Comparison of ENCODE assay signal across 8 mouse cellular contexts in genomic region chr12:38779186-38779777, GRCm38 (mm10). TPM values are rescaled to one million over a fixed set of nuclear protein-coding genes. Genes with fewer than 3 reads are reported as not detected.
DNase-seq lines count a peak whose midpoint lies in the region; ATAC-seq and TF ChIP-seq lines count a peak whose summit lies in the region.

Etv1 (plus strand) TSS chr12:38779380.

- H3K4me2 ChIP-seq in embryonic facial prominence, embryonic 14.5 days (ENCODE audit: low read depth, low read length) = peak within 1 kb of the TSS; percentile 74
- peak within 1 kb of the TSS; percentile 96 for H3K4me2 ChIP-seq in heart, embryonic 14.5 days (ENCODE audit: low read length)
- peak within 1 kb of the TSS; percentile 90 for H3K4me2 ChIP-seq in kidney, postnatal 0 days (ENCODE audit: low read length)
- H3K4me2 ChIP-seq in liver, embryonic 15.5 days = peak within 1 kb of the TSS; percentile 74

- H3K9ac ChIP-seq in embryonic facial prominence, embryonic 14.5 days (ENCODE audit: low read depth, low read length) = peak within 1 kb of the TSS; percentile 60
- H3K9ac ChIP-seq in heart, embryonic 14.5 days (ENCODE audit: low read length) = peak within 1 kb of the TSS; percentile 82
- H3K9ac ChIP-seq in kidney, postnatal 0 days (ENCODE audit: low read depth, low read length) = peak within 1 kb of the TSS; percentile 65
- H3K9ac ChIP-seq in liver, embryonic 15.5 days = 0 out of 2 replicates have a peak within 1 kb of the TSS, but pooled peaks have one; percentile 11

- H3K4me3 ChIP-seq in C2C12 (ENCODE audit: insufficient read depth, poor library complexity, severe bottlenecking) = peak within 1 kb of the TSS; percentile 59
- peak within 1 kb of the TSS; percentile 48 for H3K4me3 ChIP-seq in embryonic facial prominence, embryonic 14.5 days (ENCODE audit: low read depth, low read length)
- peak within 1 kb of the TSS; percentile 66 to 72 for H3K4me3 ChIP-seq in heart, embryonic 14.5 days (ENCODE audit: control insufficient read depth in 1 of 2, insufficient read depth in 1 of 2, low read depth in 1 of 2, low read length in 2 of 2)
- peak within 1 kb of the TSS; percentile 51 for H3K4me3 ChIP-seq in kidney, postnatal 0 days (replicated peaks; ENCODE audit: low read depth, low read length)
- H3K4me3 ChIP-seq in liver, embryonic 15.5 days (replicated peaks) = peak within 1 kb of the TSS; percentile 54

- H3K27me3 ChIP-seq in C2C12 (ENCODE audit: control insufficient read depth, insufficient read depth, insufficient read length) = no peaks in the 10 kb centered on the region
- H3K27me3 ChIP-seq in embryonic facial prominence, embryonic 14.5 days (replicated peaks; ENCODE audit: control insufficient read depth, insufficient read depth, low read length) = no peaks in the 10 kb centered on the region
- H3K27me3 ChIP-seq in heart, embryonic 14.5 days (ENCODE audit: control insufficient read depth, insufficient read depth, low read length) = no peaks in the 10 kb centered on the region
- H3K27me3 ChIP-seq in kidney, postnatal 0 days (ENCODE audit: insufficient read depth, low read length) = no peaks in the 10 kb centered on the region
- peaks cover 13% of the 10 kb centered on the region for H3K27me3 ChIP-seq in liver, embryonic 15.5 days

- peak; percentile 70 to 92 for DNase-seq in adrenal gland, adult (ENCODE audit: inconsistent age in 2 of 2, low spot score in 1 of 2)
- DNase-seq in embryonic facial prominence, embryonic 14.5 days (ENCODE audit: low spot score) = peak; percentile 88
- peak; percentile 93 for DNase-seq in kidney, postnatal 0 days (ENCODE audit: low spot score)
- DNase-seq in naive thymus-derived CD4-positive, alpha-beta T cell, adult 2 months (ENCODE audit: low read depth) = peak; percentile 57
- peak; percentile 55 for DNase-seq in testis, postnatal 10 days (ENCODE audit: low spot score)

- peak within 1 kb of the TSS; percentile 87 for H3K27ac ChIP-seq in embryonic facial prominence, embryonic 14.5 days (replicated peaks; ENCODE audit: low read depth, low read length)
- peak within 1 kb of the TSS; percentile 94 to 95 for H3K27ac ChIP-seq in heart, embryonic 14.5 days (replicated peaks in 1 of 2; ENCODE audit: control insufficient read depth in 1 of 2, insufficient read depth in 1 of 2, low read depth in 2 of 2, low read length in 2 of 2)
- peak within 1 kb of the TSS; percentile 93 for H3K27ac ChIP-seq in kidney, postnatal 0 days
- peak within 1 kb of the TSS; percentile 45 for H3K27ac ChIP-seq in liver, embryonic 15.5 days (replicated peaks)

- H3ac ChIP-seq in C2C12 (ENCODE audit: control insufficient read depth, insufficient read length, low read depth) = peak within 1 kb of the TSS; percentile 58

- no peaks in the 10 kb centered on the region for H3K79me2 ChIP-seq in C2C12 (ENCODE audit: control insufficient read depth, insufficient read depth)

- ATAC-seq in embryonic facial prominence, embryonic 14.5 days (ENCODE audit: low read depth) = peak; percentile 56
- ATAC-seq in heart, embryonic 14.5 days (ENCODE audit: insufficient number of reproducible peaks, insufficient read depth, low FRiP score, low read depth) = peak; percentile 44
- ATAC-seq in kidney, postnatal 0 days (replicated peaks; ENCODE audit: low FRiP score, low read depth) = peak; percentile 73
- ATAC-seq in liver, embryonic 15.5 days (ENCODE audit: insufficient read depth) = peak; percentile 66

- H3K4me1 ChIP-seq in embryonic facial prominence, embryonic 14.5 days (ENCODE audit: control insufficient read depth, insufficient read depth, low read length) = no peaks in the 10 kb centered on the region
- no peaks in the 10 kb centered on the region; a peak in 1 of 4 replicates for H3K4me1 ChIP-seq in heart, embryonic 14.5 days (ENCODE audit: control insufficient read depth in 2 of 2, insufficient read depth in 2 of 2, low read length in 2 of 2)
- H3K4me1 ChIP-seq in kidney, postnatal 0 days (replicated peaks; ENCODE audit: insufficient read depth, low read length) = peaks cover 3% of the 10 kb centered on the region; the same call in 1 of the 2 replicates
- H3K4me1 ChIP-seq in liver, embryonic 15.5 days (replicated peaks) = no peaks in the 10 kb centered on the region; the same call in 1 of the 2 replicates

- under 1% methylated on average over 20 of the region's 20 CpGs for WGBS in embryonic facial prominence, embryonic 14.5 days
- under 1% methylated on average over 20 of the region's 20 CpGs for WGBS in heart, embryonic 14.5 days
- WGBS in kidney, postnatal 0 days = under 1% methylated on average over 20 of the region's 20 CpGs
- WGBS in liver, embryonic 15.5 days (ENCODE audit: insufficient replicate concordance) = under 1% methylated on average over 20 of the region's 20 CpGs

- no peaks in the 10 kb centered on the region for H3K79me3 ChIP-seq in C2C12 (ENCODE audit: low read depth)

- no peaks in the 10 kb centered on the region for H3K36me3 ChIP-seq in C2C12 (ENCODE audit: control insufficient read depth, insufficient read depth)
- no peaks in the 10 kb centered on the region for H3K36me3 ChIP-seq in embryonic facial prominence, embryonic 14.5 days (ENCODE audit: control insufficient read depth, insufficient read depth, low read length)
- no peaks in the 10 kb centered on the region for H3K36me3 ChIP-seq in heart, embryonic 14.5 days (ENCODE audit: control insufficient read depth, insufficient read depth, low read length)
- H3K36me3 ChIP-seq in kidney, postnatal 0 days (ENCODE audit: insufficient read depth, low read length) = no peaks in the 10 kb centered on the region
- no peaks in the 10 kb centered on the region for H3K36me3 ChIP-seq in liver, embryonic 15.5 days (replicated peaks)

- no peak for TF ChIP-seq CTCF in C2C12 (IDR thresholded peaks at IDR 0.05; ENCODE audit: control insufficient read depth, insufficient read depth, insufficient read length)
- TF ChIP-seq CTCF in kidney, postnatal 0 days (IDR thresholded peaks at IDR 0.05; ENCODE audit: low read depth) = no peak

- H3K9me3 ChIP-seq in embryonic facial prominence, embryonic 14.5 days (ENCODE audit: control insufficient read depth, low read length) = no peaks in the 10 kb centered on the region
- no peaks in the 10 kb centered on the region for H3K9me3 ChIP-seq in heart, embryonic 14.5 days (ENCODE audit: control insufficient read depth, low read length)
- H3K9me3 ChIP-seq in kidney, postnatal 0 days (replicated peaks; ENCODE audit: low read length) = no peaks in the 10 kb centered on the region
- no peaks in the 10 kb centered on the region for H3K9me3 ChIP-seq in liver, embryonic 15.5 days (replicated peaks)

TF ChIP-seq in C2C12, 6 proteins besides CTCF, POLR2A, EP300 and RAD21:
- TF ChIP-seq CEBPB (IDR thresholded peaks at IDR 0.05; ENCODE audit: low read depth) (no peak), MAX (IDR thresholded peaks at IDR 0.05) (no peak), MYOG (IDR thresholded peaks at IDR 0.05; ENCODE audit: control insufficient read depth, extremely low read depth, insufficient read length) (no peak), FOSL1 (IDR thresholded peaks at IDR 0.05; ENCODE audit: insufficient read depth, low read length, poor library complexity, severe bottlenecking) (no peak), USF1 (IDR thresholded peaks at IDR 0.05; ENCODE audit: low read depth) (no peak), MYOD1 (IDR thresholded peaks at IDR 0.05; ENCODE audit: control insufficient read depth, insufficient read length, low read depth) (no peak)

RNA-seq across cellular contexts. Expression of gene Etv1, which starts in this region (rescaled TPM):
- 3.4 TPM for polyA plus RNA-seq in C2C12 (2012; fragmentation: generic; extraction: Trizol)
- 22.6 and 22.8 TPM in 2 replicates for polyA plus RNA-seq in embryonic facial prominence, embryonic 14.5 days (2014; fragmentation: Nextera tagmentation; extraction: Ambion mirVana)
- polyA plus RNA-seq in heart, embryonic 14.5 days (2014; fragmentation: Nextera tagmentation; extraction: Ambion mirVana) = 40.5 and 43.2 TPM in 2 replicates
- polyA plus RNA-seq in kidney, postnatal 0 days (2015; fragmentation: Nextera tagmentation; extraction: Ambion mirVana) = 12.8 and 13.5 TPM in 2 replicates
- polyA plus RNA-seq in liver, embryonic 15.5 days (2015; fragmentation: Nextera tagmentation; extraction: Ambion mirVana) = 0.85 and 0.93 TPM in 2 replicates

Comparison
In these comparisons a context has a peak if more than half of its experiments do, and no peak if none do; other contexts are left out.
1. Peak in every context shown above with its lines: DNase-seq, ATAC-seq, H3K4me3 ChIP-seq and H3K27ac ChIP-seq.
2. Peak in ATAC-seq, H3K4me3 ChIP-seq, H3K27ac ChIP-seq, H3K9ac ChIP-seq and H3K4me2 ChIP-seq in liver, embryonic 15.5 days; RNA of the gene not detected or under 1 TPM.
3. H3K9ac ChIP-seq: peak in every context shown above with its lines; median percentile 82 in heart, embryonic 14.5 days; 65 in kidney, postnatal 0 days; 60 in embryonic facial prominence, embryonic 14.5 days; 11 in liver, embryonic 15.5 days.